Mouse (Mus musculus): ENCODE measurements around the gene Chordc1. TPM values are rescaled to one million over a fixed set of nuclear protein-coding genes. Genes with fewer than 3 reads are reported as not detected.
"Not testable (repeated sequence)": the region's sequence is repeated elsewhere in the genome, so short reads cannot be mapped to it uniquely, and the experiment has no call there.

Gene Chordc1
- 134 and 159 TPM in 2 replicates for polyA plus RNA-seq (2016; fragmentation: Nextera tagmentation; extraction: Ambion mirVana)

DNA sequence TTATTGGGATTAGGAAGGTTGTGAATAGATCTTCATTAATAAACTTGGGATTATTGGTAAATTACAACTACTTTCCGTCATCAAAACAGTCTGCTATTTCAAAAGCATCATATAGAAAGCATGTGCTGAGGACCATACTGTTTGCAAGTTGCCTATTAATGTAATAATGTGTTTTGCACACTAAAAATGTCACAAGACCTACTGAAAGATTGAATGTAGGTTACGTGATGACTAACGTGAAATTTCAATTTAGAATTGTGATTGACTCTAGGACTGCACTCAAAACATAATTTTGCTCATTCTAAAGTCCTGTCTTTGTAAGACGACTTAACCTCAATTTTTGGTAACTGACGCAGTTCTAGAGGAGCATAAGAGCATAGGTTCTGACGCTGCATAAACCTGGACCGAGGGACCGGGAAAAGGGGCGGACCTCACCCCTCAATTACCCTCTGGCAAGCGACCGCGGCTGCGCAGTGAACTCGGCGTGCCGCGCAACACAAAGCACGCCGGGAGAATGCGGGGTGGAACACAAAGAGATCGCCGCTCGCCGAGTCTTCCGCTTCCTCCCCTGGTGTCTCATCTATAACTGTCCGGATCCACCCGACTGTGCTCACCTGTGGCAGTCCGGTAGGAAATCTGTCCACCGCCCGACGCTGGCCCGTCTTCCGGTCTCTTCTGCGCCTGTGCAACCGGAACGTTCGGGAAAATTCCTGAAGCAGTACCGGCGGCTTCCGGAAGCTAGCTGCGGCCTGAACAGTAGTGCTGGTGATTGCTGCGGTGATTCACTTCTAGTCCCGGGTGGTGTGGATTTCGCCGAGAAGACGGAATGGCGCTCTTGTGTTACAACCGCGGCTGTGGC is at the start of gene Chordc1:
Gene Chordc1, plus strand, starts transcription at position 555 of the 859 bp plus-strand sequence.
- H3K36me3 ChIP-seq: peaks cover 3% of the 10 kb centered on the region; the same call in 1 of the 2 replicates
- WGBS: 4% methylated on average over 49 of the region's 49 CpGs
- peak within 1 kb of the TSS; percentile 81 for H3K4me2 ChIP-seq (replicated peaks)
- H3K9me3 ChIP-seq: no peaks in the 10 kb centered on the region
- H3K4me3 ChIP-seq: peak within 1 kb of the TSS; percentile 68
- peak within 1 kb of the TSS; percentile 79 for H3K9ac ChIP-seq (replicated peaks)
- ATAC-seq (ENCODE audit: low FRiP score, low read depth): peak; percentile 99
- peaks cover 11% of the 10 kb centered on the region for H3K4me1 ChIP-seq
- H3K27ac ChIP-seq (replicated peaks): peak within 1 kb of the TSS; percentile 76
- H3K27me3 ChIP-seq: no peaks in the 10 kb centered on the region

DNA sequence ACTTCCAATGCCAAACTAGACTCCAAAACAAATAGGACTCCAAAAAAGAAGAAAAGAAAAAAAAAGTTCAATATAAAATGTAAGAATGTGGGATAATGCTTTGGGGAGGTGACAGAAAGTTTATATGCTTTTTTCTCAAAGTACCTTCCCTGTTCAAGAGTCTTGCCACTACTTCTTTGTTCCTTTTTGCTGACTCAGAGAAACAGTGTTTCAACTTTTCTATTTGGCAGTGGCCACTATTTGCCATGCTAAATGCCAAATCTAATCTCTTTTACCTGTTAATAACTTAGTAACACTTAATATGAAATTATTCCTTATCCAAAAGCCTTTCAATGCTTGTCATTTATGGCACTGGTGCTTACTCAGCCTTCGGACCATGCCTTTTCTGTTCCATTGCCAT is 16.0 kb upstream of the Chordc1 start:
- no peak overlapping the region for H3K27ac ChIP-seq (replicated peaks)
- ATAC-seq (ENCODE audit: low FRiP score, low read depth): no peak
- H3K9me3 ChIP-seq: no peaks in the 10 kb centered on the region
- no peak overlapping the region for H3K4me2 ChIP-seq (replicated peaks)
- no peaks in the 10 kb centered on the region for H3K27me3 ChIP-seq
- 95% methylated on average over 1 of the region's 1 CpGs for WGBS
- H3K9ac ChIP-seq (replicated peaks): no peak overlapping the region
- no peaks in the 10 kb centered on the region for H3K36me3 ChIP-seq
- H3K4me1 ChIP-seq: no peaks in the 10 kb centered on the region
- H3K4me3 ChIP-seq: no peak overlapping the region

DNA sequence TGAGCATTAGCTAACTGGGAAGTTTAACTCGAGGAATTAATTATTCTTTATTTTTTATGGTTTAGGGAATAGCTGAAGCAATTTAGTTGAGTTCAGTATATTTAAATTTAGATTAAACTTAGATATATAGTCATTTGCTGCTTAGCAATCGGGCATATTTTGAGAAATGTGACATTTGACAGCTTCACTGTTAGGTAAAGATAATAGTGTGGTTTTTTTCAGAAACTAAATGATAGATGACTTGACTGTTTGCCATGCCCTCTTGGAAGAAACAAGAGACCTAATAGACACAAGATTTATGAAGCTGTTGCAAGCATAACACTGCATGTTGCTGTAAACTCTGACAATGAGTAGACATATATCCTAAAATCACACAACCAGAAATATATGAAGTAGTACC is 15.1 kb upstream of the Chordc1 start:
- Histone ChIP-seq H3K36me3 (no peaks in the 10 kb centered on the region), H3K4me1 (no peaks in the 10 kb centered on the region), H3K4me2 (replicated peaks) (no peak overlapping the region), H3K9ac (replicated peaks) (no peak overlapping the region), H3K27me3 (no peaks in the 10 kb centered on the region), H3K27ac (replicated peaks) (no peak overlapping the region), H3K4me3 (no peak overlapping the region), H3K9me3 (no peaks in the 10 kb centered on the region)
- no peak for ATAC-seq (ENCODE audit: low FRiP score, low read depth)
- WGBS: 52% methylated on average over 2 of the region's 2 CpGs

DNA sequence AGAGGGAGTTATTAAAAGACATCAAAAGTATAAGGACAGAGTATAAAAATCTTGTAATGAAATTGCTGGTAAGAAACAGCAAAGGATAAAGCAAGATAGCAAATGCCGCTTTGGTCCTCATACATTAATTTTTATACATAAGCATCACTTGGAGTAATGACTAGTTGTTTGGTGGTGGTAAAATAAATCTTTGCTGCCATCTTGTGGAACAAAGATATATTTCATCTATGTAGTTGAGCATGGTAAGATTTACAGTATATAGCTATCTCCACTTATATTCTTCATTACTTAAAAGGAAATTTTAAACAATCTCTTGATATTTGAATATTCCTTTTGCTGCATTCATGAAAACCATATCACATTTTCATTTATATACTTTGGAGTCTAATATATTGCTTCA is 14.4 kb upstream of the Chordc1 start:
- Histone ChIP-seq H3K9me3 (no peaks in the 10 kb centered on the region), H3K27me3 (no peaks in the 10 kb centered on the region), H3K4me1 (no peaks in the 10 kb centered on the region), H3K9ac (replicated peaks) (no peak overlapping the region), H3K4me2 (replicated peaks) (no peak overlapping the region), H3K4me3 (no peak overlapping the region), H3K27ac (replicated peaks) (no peak overlapping the region), H3K36me3 (no peaks in the 10 kb centered on the region)
- 55% methylated on average over 1 of the region's 1 CpGs for WGBS
- ATAC-seq (ENCODE audit: low FRiP score, low read depth): peak; percentile 73; the same call in 1 of the 2 replicates

DNA sequence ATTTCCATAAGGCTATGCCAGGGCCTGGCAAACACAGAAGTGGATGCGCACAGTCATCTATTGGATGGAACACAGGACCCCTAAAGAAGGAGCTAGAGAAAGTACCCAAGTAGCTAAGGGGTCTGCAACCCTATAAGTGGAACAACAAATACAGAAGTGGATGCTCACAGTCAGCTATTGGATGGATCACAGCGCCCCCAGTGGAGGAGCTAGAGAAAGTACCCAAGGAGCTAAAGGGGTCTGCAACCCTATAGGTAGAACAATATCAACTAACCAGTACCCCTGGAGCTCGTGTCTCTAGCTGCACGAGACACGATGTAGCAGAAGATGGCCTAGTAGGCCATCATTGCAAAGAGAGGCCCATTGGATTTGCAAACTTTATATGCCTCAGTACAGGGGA is 13.2 kb upstream of the Chordc1 start:
- not testable (repeated sequence) for H3K4me3 ChIP-seq; H3K4me2 ChIP-seq (replicated peaks); H3K27me3 ChIP-seq; ATAC-seq (ENCODE audit: low FRiP score, low read depth); H3K36me3 ChIP-seq; H3K27ac ChIP-seq (replicated peaks); H3K9ac ChIP-seq (replicated peaks); H3K9me3 ChIP-seq; H3K4me1 ChIP-seq
- 37% methylated on average over 5 of the region's 5 CpGs for WGBS

DNA sequence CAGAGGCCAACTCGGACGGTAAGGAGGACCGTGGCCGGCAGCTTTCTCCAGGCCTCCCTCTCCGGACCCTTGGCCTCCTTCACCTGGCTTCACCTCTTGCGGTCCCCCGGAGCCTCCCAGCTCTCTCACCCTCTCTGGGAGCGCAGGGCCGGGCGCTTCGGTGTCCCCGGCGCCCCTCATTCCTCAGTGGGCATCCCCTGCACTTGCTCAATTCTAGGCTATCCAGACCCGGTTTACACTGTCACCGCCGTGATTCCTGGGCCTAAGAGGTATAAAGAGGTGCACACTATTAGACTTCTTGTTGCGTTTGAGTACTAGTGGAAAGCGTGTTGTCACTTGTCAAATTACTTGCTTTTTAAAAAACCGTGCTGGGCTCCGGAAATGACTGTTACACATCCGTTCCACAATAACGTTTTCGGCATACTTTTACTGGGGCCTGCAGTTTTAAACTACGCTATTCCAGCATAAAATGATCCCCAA is 558 bp downstream of the Chordc1 start:
- no peaks in the 10 kb centered on the region for H3K9me3 ChIP-seq
- ATAC-seq (ENCODE audit: low FRiP score, low read depth): peak; percentile 75; the same call in 1 of the 2 replicates
- H3K27me3 ChIP-seq: no peaks in the 10 kb centered on the region
- WGBS: 2% methylated on average over 24 of the region's 24 CpGs
- H3K4me1 ChIP-seq: peaks cover 11% of the 10 kb centered on the region
- H3K36me3 ChIP-seq: peaks cover 8% of the 10 kb centered on the region; the same call in 1 of the 2 replicates
- peak overlapping the region; percentile 81 for H3K4me2 ChIP-seq (replicated peaks)
- peak overlapping the region; percentile 68 for H3K4me3 ChIP-seq
- peak overlapping the region; percentile 76 for H3K27ac ChIP-seq (replicated peaks)
- H3K9ac ChIP-seq (replicated peaks): peak overlapping the region; percentile 79

DNA sequence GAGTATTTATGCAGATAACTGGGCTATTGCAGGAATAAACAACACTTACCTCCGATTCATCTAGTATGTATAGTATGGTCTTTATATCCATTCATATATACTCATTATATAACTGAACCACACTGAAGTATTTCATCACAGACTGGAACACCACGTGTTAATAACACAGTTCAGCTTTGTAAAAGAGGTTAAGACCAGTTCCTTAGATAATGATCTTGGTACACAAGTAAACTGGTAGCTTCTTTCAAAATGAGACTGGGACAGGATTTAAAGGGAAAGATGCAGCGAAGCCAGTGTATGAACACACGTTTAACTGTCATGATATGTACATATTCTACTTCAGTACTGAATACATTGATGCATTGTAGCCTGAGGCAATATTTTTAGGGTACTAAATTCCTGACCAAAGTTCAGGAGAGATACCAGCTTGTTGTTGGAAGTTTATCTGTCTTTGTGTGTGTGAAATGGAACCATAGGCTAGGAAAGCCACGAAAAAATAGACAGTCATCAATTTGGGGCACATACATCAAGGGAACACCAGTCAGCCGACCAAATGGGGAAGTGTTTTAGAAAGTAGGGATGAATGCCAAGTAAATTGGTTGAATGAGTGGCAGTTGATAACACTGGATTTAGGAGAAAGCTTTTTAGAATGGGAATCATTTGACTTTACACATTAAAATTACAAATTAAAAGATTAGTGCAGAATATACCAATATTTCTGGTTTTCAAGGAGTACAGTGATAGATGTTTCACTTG is 1.3 kb downstream of the Chordc1 start:
- Histone ChIP-seq H3K4me2 (replicated peaks) (peak overlapping the region; percentile 81), H3K9me3 (no peaks in the 10 kb centered on the region), H3K27me3 (no peaks in the 10 kb centered on the region), H3K9ac (replicated peaks) (peak overlapping the region; percentile 79), H3K36me3 (peaks cover 12% of the 10 kb centered on the region), H3K4me1 (peaks cover 11% of the 10 kb centered on the region), H3K4me3 (peak overlapping the region; percentile 68), H3K27ac (replicated peaks) (no peak overlapping the region)
- WGBS: 60% methylated on average over 6 of the region's 6 CpGs
- ATAC-seq (ENCODE audit: low FRiP score, low read depth): no peak

DNA sequence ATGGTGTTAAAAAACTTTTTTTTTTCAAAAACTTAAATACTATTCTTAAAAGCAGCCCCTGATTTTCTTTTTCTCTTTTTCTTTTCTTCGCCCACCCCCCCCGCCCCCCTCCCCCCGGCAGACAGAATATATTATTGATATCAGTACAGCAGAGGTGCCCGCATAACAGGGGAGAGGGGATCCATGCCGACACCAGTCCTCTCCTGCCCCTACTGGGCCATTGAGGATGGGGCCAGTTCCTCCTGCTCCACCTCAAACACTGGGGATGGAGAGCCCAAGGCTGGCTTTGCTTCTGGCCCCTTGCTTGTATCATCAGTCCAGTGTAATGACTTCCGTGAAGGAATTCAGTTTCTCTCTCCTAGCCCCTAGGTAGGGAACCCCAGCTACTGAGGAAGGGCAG is 6.4 kb downstream of the Chordc1 start:
- H3K4me2 ChIP-seq (replicated peaks): no peak overlapping the region
- no peaks in the 10 kb centered on the region for H3K27me3 ChIP-seq
- H3K9me3 ChIP-seq: no peaks in the 10 kb centered on the region
- H3K4me3 ChIP-seq: no peak overlapping the region
- ATAC-seq (ENCODE audit: low FRiP score, low read depth): no peak; the same call in 1 of the 2 replicates
- H3K4me1 ChIP-seq: peaks cover 7% of the 10 kb centered on the region
- H3K27ac ChIP-seq (replicated peaks): no peak overlapping the region
- H3K36me3 ChIP-seq: peaks cover 55% of the 10 kb centered on the region
- H3K9ac ChIP-seq (replicated peaks): no peak overlapping the region
- WGBS: 89% methylated on average over 6 of the region's 6 CpGs

DNA sequence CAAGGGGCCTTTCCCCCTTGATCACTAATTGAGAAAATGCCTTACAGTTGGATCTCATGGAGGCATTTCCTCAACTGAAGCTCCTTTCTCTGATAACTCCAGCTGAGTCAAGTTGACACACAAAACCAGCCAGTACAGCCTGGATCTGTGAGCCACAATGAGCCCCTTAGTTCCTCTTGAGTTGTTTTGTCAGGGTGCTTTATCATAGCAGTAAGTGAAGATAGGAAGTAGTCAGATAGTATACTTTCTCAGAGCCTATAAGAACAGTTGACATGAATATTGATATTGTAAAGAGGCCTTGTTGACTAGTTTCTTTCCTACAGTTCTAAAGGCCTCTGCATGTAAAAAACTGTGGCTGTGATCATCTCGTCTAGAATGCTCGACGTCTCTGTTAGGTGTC is 28.1 kb downstream of the Chordc1 start:
- 92% methylated on average over 3 of the region's 3 CpGs for WGBS
- Histone ChIP-seq H3K36me3 (peaks cover 7% of the 10 kb centered on the region), H3K4me3 (no peak overlapping the region), H3K27me3 (no peaks in the 10 kb centered on the region), H3K27ac (replicated peaks) (no peak overlapping the region), H3K9ac (replicated peaks) (no peak overlapping the region), H3K4me2 (replicated peaks) (no peak overlapping the region), H3K9me3 (no peaks in the 10 kb centered on the region), H3K4me1 (no peaks in the 10 kb centered on the region)
- ATAC-seq (ENCODE audit: low FRiP score, low read depth): no peak

Other genes starting within 250 kb of the Chordc1 start
- 1.6 and 1.7 TPM in 2 replicates for gene Naalad2, start 110.9 kb downstream of the Chordc1 start, polyA plus RNA-seq (2016; fragmentation: Nextera tagmentation; extraction: Ambion mirVana)
- gene Ubtfl1, start 112.3 kb downstream of the Chordc1 start, polyA plus RNA-seq (2016; fragmentation: Nextera tagmentation; extraction: Ambion mirVana): not detected in 2 replicates
- gene Mbd3l2, start 138.5 kb downstream of the Chordc1 start, polyA plus RNA-seq (2016; fragmentation: Nextera tagmentation; extraction: Ambion mirVana): 0.14 TPM in 1 of 2 replicates, not detected in the other
- gene Zfp558, start 186.1 kb downstream of the Chordc1 start, polyA plus RNA-seq (2016; fragmentation: Nextera tagmentation; extraction: Ambion mirVana): 26.3 and 26.8 TPM in 2 replicates
- gene Mbd3l1, start 186.2 kb downstream of the Chordc1 start, polyA plus RNA-seq (2016; fragmentation: Nextera tagmentation; extraction: Ambion mirVana): not detected in 2 replicates